Mouse (Mus musculus) testis, adult 2 months (tissue): ENCODE results near the gene Edil3. TPM values are rescaled to one million over a fixed set of nuclear protein-coding genes. Genes with fewer than 3 reads are reported as not detected.

Experiments used
- H3K27ac ChIP-seq: fragments of 200-500 bp; 2 replicates; pipeline ENCODE4 v1.5.1; 2012; ENCODE audit warnings: low read depth, low read length; ENCODE audit not compliant: control insufficient read depth, insufficient read depth
- H3K27me3 ChIP-seq: fragments of 200-500 bp; 2 replicates; pipeline ENCODE4 v1.6.1; 2012; ENCODE audit warnings: mild to moderate bottlenecking, low read length, moderate library complexity; ENCODE audit not compliant: control insufficient read depth, insufficient read depth
- H3K36me3 ChIP-seq: fragments of 200-500 bp; 2 replicates; pipeline ENCODE4 v1.6.1; 2012; ENCODE audit warnings: mild to moderate bottlenecking, low read length; ENCODE audit not compliant: control insufficient read depth, insufficient read depth
- H3K4me1 ChIP-seq: fragments of 200-500 bp; 2 replicates; pipeline ENCODE4 v1.6.1; 2012; ENCODE audit warnings: low read length; ENCODE audit not compliant: control insufficient read depth, insufficient read depth
- H3K4me3 ChIP-seq: fragments of 200-500 bp; 2 replicates; pipeline ENCODE4 v1.5.1; 2012; ENCODE audit warnings: low read depth, mild to moderate bottlenecking, low read length, moderate library complexity, mixed read lengths; ENCODE audit not compliant: control insufficient read depth
- CTCF ChIP-seq: fragments of 200-500 bp; IDR thresholded peaks from 2 replicates; pipeline ENCODE4 v1.5.1; 2012; ENCODE audit warnings: low read depth, mild to moderate bottlenecking, inconsistent platforms, low read length, moderate library complexity; ENCODE audit not compliant: control insufficient read depth, insufficient read depth, insufficient replicate concordance
- POLR2A ChIP-seq: fragments of 200-500 bp; IDR thresholded peaks from 2 replicates; pipeline ENCODE4 v1.6.1; 2012; ENCODE audit warnings: low read depth, mild to moderate bottlenecking, inconsistent platforms, low read length, moderate library complexity; ENCODE audit not compliant: control insufficient read depth
- polyA plus RNA-seq: library from polyadenylated mRNA; depleted of rRNA; stranded (reverse); fragments of >200 nt; gene quantifications from 2 replicates; pipeline ENCODE4 v1.2.3, GENCODE M21; 2012

Gene Edil3
- polyA plus RNA-seq, 1 experiment, result 0.06 TPM

DNA sequence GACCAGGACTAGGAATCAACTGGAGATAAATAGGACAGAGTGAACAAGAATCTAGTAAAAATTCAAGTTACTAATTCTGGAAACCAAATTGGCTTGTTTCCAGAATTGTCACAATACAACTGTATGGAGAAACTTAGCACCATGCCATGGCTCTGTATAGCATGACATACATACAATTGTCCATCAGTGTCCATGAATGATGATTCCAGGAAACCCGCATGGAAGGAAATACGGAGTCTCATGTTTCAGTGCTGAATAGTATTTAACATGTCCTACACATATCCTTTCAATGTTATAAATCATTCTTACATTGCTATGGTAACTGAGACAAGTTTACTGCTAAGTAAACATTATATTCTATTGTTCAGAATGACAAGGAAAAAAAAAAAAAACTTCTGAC is 58.7 kb downstream of the Edil3 start:
- no peaks in the 10 kb centered on the region for H3K36me3 ChIP-seq
- TF ChIP-seq POLR2A (no peak), CTCF (no peak)
- no peaks in the 10 kb centered on the region for H3K27me3 ChIP-seq
- H3K27ac ChIP-seq, result no peak overlapping the region
- no peak overlapping the region for H3K4me3 ChIP-seq
- H3K4me1 ChIP-seq, result no peaks in the 10 kb centered on the region

DNA sequence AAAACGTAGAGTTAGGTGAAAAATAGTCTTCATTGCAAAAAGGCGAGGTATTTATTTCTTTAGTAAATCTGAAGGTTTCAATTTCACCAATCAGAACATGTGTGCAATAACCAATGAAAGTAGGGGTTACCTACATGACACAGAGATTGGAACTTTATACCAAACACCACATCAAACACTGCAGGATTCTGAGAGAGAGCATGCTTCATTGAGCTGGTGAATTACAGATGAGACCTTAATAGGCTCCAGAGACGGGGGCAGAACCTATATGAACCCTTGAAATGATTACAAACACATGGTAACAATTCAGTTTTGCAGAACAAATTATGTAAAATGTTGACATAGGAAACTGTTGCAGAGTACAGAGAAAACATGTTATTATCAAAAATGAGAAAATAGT is 69.5 kb downstream of the Edil3 start:
- H3K4me1 ChIP-seq, result no peaks in the 10 kb centered on the region
- no peaks in the 10 kb centered on the region for H3K27me3 ChIP-seq
- no peak overlapping the region for H3K4me3 ChIP-seq
- no peaks in the 10 kb centered on the region for H3K36me3 ChIP-seq
- H3K27ac ChIP-seq, result no peak overlapping the region
- TF ChIP-seq POLR2A (no peak), CTCF (no peak)

DNA sequence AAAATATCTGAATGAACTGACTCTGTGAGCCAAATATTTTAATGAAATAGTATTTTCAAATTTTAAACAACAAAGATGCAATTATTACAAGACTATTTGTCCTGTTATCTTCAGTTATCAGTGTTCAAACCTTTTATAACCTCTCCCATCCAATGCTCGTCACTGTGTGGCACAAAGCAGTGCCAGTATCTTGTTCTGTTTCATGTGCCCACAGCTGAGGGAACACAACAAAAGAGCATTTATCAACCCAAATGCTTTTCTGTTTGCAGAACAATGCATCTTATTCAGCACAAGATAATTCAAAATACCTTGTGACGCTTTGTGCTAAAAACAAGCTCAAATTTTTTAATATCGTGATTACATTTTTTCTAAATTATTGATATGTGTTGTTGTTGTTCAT is 78.8 kb downstream of the Edil3 start:
- H3K4me1 ChIP-seq, result no peaks in the 10 kb centered on the region
- no peak overlapping the region for H3K27ac ChIP-seq
- no peaks in the 10 kb centered on the region for H3K27me3 ChIP-seq
- no peak for TF ChIP-seq POLR2A
- no peak for TF ChIP-seq CTCF
- no peaks in the 10 kb centered on the region for H3K36me3 ChIP-seq
- no peak overlapping the region for H3K4me3 ChIP-seq

DNA sequence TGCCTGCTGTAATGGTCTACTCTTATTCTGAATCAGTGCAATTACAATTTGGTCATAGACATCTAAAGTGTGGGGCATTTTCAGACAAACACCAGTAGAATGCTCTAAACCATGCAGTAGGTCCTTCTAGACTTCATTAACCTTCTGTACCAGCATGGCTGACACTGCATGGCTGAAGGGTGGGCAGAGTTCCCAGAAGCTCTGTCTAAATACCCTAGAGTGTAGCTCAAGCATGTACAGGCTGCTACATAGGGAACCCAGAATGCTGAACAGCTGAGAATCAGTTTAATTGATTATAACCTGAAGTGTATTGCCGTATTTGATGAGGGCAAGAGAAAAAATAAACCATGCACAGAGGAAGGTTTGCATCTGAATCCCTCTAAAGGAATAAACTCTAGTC is 86.1 kb downstream of the Edil3 start:
- TF ChIP-seq CTCF, result no peak
- TF ChIP-seq POLR2A, result no peak
- Histone ChIP-seq H3K36me3 (no peaks in the 10 kb centered on the region), H3K4me3 (no peak overlapping the region), H3K4me1 (no peaks in the 10 kb centered on the region), H3K27me3 (no peaks in the 10 kb centered on the region), H3K27ac (no peak overlapping the region)

DNA sequence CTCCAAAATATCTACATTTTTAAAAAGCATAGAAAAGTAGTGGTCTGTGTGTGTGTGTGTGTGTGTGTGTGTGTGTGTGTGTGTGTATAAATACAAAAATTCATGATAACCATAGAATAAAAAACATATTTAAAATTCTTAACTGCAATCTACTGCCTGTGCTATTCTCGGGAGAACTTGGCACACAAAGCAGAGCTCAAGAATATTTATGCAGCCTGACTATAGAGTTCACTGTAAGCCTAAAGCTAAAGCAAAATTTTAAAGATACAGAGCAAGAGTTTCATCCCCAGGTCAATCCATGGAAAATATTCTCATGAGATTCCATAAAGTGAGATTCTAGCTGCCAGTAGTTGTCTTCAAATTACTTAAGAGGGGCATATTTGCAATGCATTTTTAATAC is 86.9 kb downstream of the Edil3 start:
- Histone ChIP-seq H3K27me3 (no peaks in the 10 kb centered on the region), H3K36me3 (no peaks in the 10 kb centered on the region), H3K4me1 (no peaks in the 10 kb centered on the region), H3K27ac (no peak overlapping the region), H3K4me3 (no peak overlapping the region)
- TF ChIP-seq POLR2A (no peak), CTCF (no peak)

DNA sequence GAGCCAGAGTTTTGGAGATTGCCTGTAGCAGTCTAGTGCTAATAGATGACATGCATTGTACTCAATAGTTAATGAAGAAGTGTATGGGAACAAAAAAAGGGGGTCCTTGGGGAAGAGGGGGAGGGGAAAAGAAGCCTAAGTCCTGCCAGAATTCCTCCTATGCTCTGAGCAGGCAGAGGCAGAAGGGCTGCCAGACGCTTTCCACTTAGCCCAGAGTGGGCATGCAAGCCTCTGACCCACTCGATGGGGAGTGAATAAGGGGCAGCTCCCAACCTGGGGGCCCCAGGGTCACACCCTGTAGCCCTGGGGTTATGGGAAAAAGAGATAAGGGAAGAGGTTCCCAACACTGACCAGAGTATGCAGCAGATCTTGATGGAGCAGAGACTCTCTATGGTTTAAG is 95.2 kb downstream of the Edil3 start:
- Histone ChIP-seq H3K4me3 (no peak overlapping the region), H3K27me3 (no peaks in the 10 kb centered on the region), H3K27ac (no peak overlapping the region), H3K4me1 (no peaks in the 10 kb centered on the region), H3K36me3 (no peaks in the 10 kb centered on the region)
- TF ChIP-seq POLR2A (no peak), CTCF (no peak)

DNA sequence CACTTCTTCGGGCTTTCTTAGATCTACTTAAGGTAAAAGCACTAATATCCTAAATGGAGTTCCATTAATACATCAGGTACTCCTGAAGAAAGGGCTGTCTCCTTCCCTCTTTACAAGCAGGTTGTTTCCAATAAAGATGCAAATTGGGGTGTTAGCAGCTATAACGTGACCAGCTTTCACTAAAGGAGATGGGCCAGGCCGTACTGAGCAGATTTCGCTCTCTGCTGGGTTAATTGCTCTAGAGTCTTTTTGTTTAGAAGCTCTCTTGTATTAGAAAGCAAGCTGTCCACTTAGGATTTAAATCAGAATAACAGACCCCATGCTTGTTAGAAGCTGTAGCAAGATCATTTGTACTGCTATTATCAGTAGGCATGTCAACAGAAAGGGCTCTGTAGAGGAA is 108.4 kb downstream of the Edil3 start:
- Histone ChIP-seq H3K4me3 (no peak overlapping the region), H3K27ac (no peak overlapping the region), H3K27me3 (no peaks in the 10 kb centered on the region), H3K4me1 (no peaks in the 10 kb centered on the region), H3K36me3 (no peaks in the 10 kb centered on the region)
- no peak for TF ChIP-seq POLR2A

DNA sequence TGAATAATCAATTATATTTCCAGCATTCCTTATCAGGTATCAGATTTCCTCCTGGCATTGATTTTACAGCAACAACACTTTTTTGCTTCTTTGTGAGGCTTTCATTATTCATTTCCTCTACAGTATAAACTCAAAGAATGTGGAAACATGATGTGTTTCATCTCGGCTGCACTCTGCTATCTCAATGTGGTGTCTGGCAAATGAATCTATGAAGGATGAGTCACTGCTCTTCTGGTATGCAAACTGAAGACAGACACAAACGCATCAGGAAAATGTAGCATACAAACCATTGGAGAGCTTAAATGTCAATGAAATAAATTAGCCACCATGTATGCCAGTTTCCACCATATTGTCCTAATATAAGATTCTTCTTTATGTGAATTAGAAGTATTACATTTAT is 117.3 kb downstream of the Edil3 start:
- Histone ChIP-seq H3K4me3 (no peak overlapping the region), H3K27me3 (no peaks in the 10 kb centered on the region), H3K4me1 (no peaks in the 10 kb centered on the region), H3K27ac (no peak overlapping the region), H3K36me3 (no peaks in the 10 kb centered on the region)
- TF ChIP-seq CTCF, result no peak
- TF ChIP-seq POLR2A, result no peak

DNA sequence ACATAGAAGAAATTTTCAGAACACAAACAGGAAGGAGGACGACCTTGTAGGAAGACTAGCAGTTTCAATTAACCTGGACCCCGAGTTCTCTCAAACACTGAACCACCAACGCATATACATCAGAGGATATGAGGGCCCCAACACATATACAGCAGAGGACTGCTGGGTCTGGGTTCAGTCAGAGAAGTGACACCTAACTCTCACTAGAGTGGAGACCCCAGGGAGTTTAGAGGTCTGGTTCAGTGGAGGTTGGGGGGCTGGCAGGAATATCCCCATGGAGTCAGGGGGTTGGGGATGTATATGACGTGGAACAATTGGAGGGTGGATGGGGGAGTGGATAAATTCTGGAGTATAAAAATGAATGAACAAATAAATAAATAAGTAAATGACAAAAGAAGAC is 151.1 kb downstream of the Edil3 start:
- Histone ChIP-seq H3K27me3 (no peaks in the 10 kb centered on the region), H3K4me1 (no peaks in the 10 kb centered on the region), H3K27ac (no peak overlapping the region), H3K36me3 (no peaks in the 10 kb centered on the region), H3K4me3 (no peak overlapping the region)
- TF ChIP-seq POLR2A (no peak), CTCF (no peak)
